Mouse (Mus musculus) embryonic facial prominence, embryonic 10.5 days (tissue): ENCODE measurements around the gene Hoxb8. TPM values are rescaled to one million over a fixed set of nuclear protein-coding genes. Genes with fewer than 3 reads are reported as not detected.

Source experiments
- DNase-seq: peaks from one replicate; pipeline ENCODE4 v3.0.0-alpha.2; 2017; ENCODE audit warnings: low spot score
- H3K27ac ChIP-seq: fragments of 300-500 bp; sonication (generic); replicated peaks from 2 replicates; pipeline ENCODE4 v1.5.1; 2016; ENCODE audit warnings: mild to moderate bottlenecking
- H3K27me3 ChIP-seq: fragments of 300-500 bp; sonication (generic); replicated peaks from 2 replicates; pipeline ENCODE4 v1.6.1; 2016; ENCODE audit warnings: low read depth, mild to moderate bottlenecking; ENCODE audit not compliant: poor library complexity, severe bottlenecking
- H3K36me3 ChIP-seq: fragments of 300-500 bp; sonication (generic); replicated peaks from 2 replicates; pipeline ENCODE4 v1.6.1; 2016; ENCODE audit warnings: mild to moderate bottlenecking, moderate library complexity
- H3K4me1 ChIP-seq: fragments of 300-500 bp; sonication (generic); 2 replicates; pipeline ENCODE4 v1.6.1; 2016
- H3K4me3 ChIP-seq: fragments of 300-500 bp; sonication (generic); 2 replicates; pipeline ENCODE4 v1.5.1; 2016; ENCODE audit warnings: mild to moderate bottlenecking, moderate library complexity
- H3K9me3 ChIP-seq: fragments of 300-500 bp; sonication (generic); 2 replicates; pipeline ENCODE4 v1.6.1; 2016; ENCODE audit warnings: mild to moderate bottlenecking
- WGBS: fragments of 180-500 bp; shearing (Covaris S2); methylation state at CpG from one replicate; pipeline ENCODE4 v1.1.7; 2016; 5-methylcytosine and 5-hydroxymethylcytosine counted together
- polyA plus RNA-seq: library from polyadenylated mRNA; unstranded; fragments of >200 nt; fragmentation: Nextera tagmentation; extraction: Ambion mirVana; gene quantifications from 2 replicates; pipeline ENCODE4 v1.2.1, GENCODE M21; 2016

Hoxb8 gene
- polyA plus RNA-seq, 1 experiment from 2014 or later: not detected

DNA sequence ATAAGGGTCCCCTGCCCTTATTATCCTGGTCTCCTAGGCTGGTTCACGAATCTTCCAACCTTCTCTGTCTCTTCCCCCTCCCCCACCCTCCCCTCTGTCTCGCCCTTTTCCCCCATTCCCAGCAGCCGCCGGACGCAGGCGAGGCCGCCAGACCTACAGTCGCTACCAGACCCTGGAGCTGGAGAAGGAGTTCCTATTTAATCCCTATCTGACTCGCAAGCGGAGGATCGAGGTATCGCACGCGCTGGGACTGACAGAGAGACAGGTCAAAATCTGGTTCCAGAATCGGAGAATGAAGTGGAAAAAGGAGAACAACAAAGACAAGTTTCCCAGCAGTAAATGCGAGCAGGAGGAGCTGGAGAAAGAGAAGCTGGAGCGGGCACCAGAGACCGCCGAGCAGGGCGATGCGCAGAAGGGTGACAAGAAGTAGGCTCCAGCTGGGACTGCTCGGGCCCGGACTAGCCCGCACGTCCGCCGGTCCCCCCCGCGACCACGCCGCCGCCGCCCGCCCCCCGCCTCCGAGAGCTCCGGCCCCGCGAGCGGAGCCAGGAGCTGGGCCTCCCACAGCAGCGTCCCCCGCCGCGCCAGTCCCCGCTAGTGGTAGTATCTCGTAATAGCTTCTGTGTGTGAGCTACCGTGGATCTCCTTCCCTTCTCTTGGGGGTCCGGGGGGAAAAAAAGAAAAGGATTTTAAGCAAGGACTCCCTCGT, 2.5 kb downstream of the Hoxb8 start:
- no peak overlapping the region for H3K27ac ChIP-seq
- under 1% methylated on average over 49 of the region's 49 CpGs for WGBS
- peaks cover 100% of the 10 kb centered on the region for H3K27me3 ChIP-seq
- DNase-seq: peak; percentile 72
- H3K36me3 ChIP-seq: no peaks in the 10 kb centered on the region
- peak overlapping the region; percentile 42 for H3K4me3 ChIP-seq
- H3K9me3 ChIP-seq: no peaks in the 10 kb centered on the region
- peaks cover 20% of the 10 kb centered on the region for H3K4me1 ChIP-seq

- Histone ChIP-seq H3K9me3 (no peaks in the 10 kb centered on the region), H3K4me1 (peaks cover 20% of the 10 kb centered on the region), H3K27ac (no peak overlapping the region), H3K27me3 (peaks cover 100% of the 10 kb centered on the region), H3K36me3 (no peaks in the 10 kb centered on the region), H3K4me3 (peak overlapping the region; percentile 42; the same call in 1 of the 2 replicates)
- no peak for DNase-seq
- WGBS: under 1% methylated on average over 36 of the region's 37 CpGs
These were observed 3.3 kb downstream of the Hoxb8 start for GRCm38 (mm10) chr11:96284774-96285734.

DNA sequence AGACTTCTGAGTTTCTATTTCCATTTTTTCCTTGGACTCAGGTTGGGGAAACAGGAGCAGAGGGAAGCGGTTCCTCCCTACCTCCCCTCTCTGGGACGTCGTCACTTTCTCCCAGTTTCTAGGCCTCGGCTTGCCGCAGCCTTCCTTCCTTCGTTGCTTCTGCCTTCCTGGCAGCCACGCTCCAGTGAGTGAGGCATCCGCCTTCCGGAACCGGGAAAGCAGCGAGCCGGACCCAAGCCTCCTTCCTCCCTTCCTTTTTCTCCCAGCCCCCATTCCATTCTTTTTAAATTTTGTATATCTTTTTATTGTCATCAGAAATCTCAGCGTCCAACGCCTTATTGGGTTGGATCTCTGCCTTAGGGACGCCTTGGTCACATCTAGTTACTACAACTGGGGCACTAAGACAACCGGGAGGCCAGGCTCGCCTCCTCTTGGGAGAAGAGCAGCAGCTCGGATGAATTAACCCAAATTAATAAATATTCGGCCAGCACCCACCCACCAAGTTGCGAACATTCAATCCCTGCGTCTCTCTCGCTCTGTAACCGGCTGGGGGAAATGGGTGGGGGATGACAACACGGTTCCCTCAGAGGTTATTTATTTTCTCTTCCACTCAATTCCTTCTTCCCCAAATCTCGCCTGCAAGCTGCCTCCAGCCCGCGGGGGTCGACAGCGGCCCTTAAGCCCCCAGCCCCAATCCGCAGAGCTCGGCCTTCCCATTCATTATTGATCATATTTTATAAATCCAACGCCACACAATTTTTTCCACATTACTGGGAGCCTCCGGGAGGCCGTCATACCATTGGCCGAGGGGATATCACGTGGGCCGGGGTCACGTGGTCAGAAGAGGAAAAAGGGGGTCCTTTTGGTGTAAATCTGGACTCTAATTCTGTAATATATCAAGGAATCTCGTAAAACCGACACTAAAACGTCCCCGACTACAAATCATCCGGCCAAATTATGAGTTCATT, 4.3 kb downstream of the Hoxb8 start, which contains the start of gene Hoxb7:
TSS of gene Hoxb7 (plus strand) at position 853 of the 968 bp plus-strand sequence.
- Histone ChIP-seq H3K9me3 (no peaks in the 10 kb centered on the region), H3K27me3 (peaks cover 100% of the 10 kb centered on the region), H3K27ac (no peak within 1 kb of the TSS), H3K36me3 (no peaks in the 10 kb centered on the region), H3K4me3 (peak within 1 kb of the TSS; percentile 39), H3K4me1 (peaks cover 20% of the 10 kb centered on the region)
- WGBS: 1% methylated on average over 43 of the region's 43 CpGs
- DNase-seq: no peak

DNA sequence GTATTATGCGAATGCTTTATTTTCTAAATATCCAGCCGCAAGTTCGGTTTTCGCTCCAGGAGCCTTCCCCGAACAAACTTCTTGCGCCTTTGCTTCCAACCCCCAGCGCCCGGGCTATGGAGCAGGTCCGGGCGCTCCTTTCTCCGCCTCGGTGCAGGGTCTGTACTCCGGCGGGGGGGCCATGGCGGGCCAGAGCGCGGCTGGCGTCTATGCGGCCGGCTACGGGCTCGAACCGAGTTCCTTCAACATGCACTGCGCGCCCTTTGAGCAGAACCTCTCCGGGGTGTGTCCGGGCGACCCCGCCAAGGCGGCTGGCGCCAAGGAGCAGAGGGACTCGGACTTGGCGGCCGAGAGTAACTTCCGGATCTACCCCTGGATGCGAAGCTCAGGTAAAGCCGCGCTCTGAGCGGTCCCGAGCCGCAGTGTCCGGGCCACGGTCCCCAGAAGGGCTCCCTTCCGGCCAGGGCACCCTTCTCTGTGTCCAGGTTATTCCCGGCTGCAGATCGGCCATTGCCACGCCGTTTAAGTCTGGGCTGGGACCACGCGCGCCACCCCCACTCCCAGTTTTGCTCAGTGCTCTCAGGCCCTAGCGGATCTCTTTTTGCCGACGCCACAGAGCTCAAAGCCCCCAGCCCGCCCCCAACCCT, 5.2 kb downstream of the Hoxb8 start:
- Histone ChIP-seq H3K27ac (no peak overlapping the region), H3K27me3 (peaks cover 100% of the 10 kb centered on the region), H3K36me3 (no peaks in the 10 kb centered on the region), H3K9me3 (no peaks in the 10 kb centered on the region), H3K4me1 (peaks cover 20% of the 10 kb centered on the region), H3K4me3 (peak overlapping the region; percentile 39)
- no peak for DNase-seq
- WGBS: under 1% methylated on average over 55 of the region's 55 CpGs

DNA sequence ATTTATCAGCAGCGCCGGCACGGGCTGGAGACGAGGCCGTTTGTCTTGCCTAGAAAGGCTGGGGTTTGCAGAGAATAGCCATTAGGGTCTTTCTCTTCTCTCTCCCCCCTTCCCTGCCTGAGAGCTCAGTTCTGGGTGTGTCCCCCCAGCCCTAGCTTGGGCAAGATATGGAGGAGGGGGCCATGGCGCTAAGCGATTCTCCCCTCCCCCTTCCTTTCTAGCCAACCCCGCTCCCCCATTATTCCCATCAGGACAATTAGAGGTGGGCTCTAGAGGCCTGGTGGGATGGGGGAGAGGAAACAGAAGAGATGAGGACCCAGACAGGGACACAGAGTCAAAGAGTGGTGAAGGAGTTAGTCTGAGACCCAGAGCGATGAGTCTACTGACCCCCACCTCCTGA, 5.7 kb downstream of the Hoxb8 start:
- DNase-seq: no peak
- WGBS: 3% methylated on average over 9 of the region's 9 CpGs
- H3K4me3 ChIP-seq: no peak overlapping the region

GRCm38 (mm10) chr11:96288455-96289221, 6.9 kb downstream of the Hoxb8 start:
- Histone ChIP-seq H3K4me1 (peaks cover 15% of the 10 kb centered on the region), H3K36me3 (no peaks in the 10 kb centered on the region), H3K4me3 (no peak overlapping the region), H3K27me3 (peaks cover 100% of the 10 kb centered on the region), H3K27ac (no peak overlapping the region), H3K9me3 (no peaks in the 10 kb centered on the region)
- DNase-seq: no peak
- 14% methylated on average over 1 of the region's 1 CpGs for WGBS

More for the DNA sequence above, 5.7 kb downstream of the Hoxb8 start:
- Histone ChIP-seq H3K27me3 (peaks cover 100% of the 10 kb centered on the region), H3K36me3 (no peaks in the 10 kb centered on the region), H3K4me1 (peaks cover 20% of the 10 kb centered on the region), H3K27ac (no peak overlapping the region), H3K9me3 (no peaks in the 10 kb centered on the region)

- Histone ChIP-seq H3K27ac (no peak overlapping the region), H3K4me3 (no peak overlapping the region), H3K36me3 (no peaks in the 10 kb centered on the region), H3K9me3 (no peaks in the 10 kb centered on the region), H3K4me1 (peaks cover 11% of the 10 kb centered on the region), H3K27me3 (peaks cover 100% of the 10 kb centered on the region)
- WGBS: 2% methylated on average over 21 of the region's 21 CpGs
- DNase-seq: no peak
These were observed 7.6 kb downstream of the Hoxb8 start for GRCm38 (mm10) chr11:96289293-96289692.

- peaks cover 100% of the 10 kb centered on the region for H3K27me3 ChIP-seq
- H3K27ac ChIP-seq: no peak overlapping the region
- DNase-seq: no peak
- H3K4me3 ChIP-seq: no peak overlapping the region
- WGBS: 7% methylated on average over 6 of the region's 6 CpGs
- no peaks in the 10 kb centered on the region for H3K36me3 ChIP-seq
- H3K4me1 ChIP-seq: peaks cover 8% of the 10 kb centered on the region; the same call in 1 of the 2 replicates
- H3K9me3 ChIP-seq: no peaks in the 10 kb centered on the region
These were observed 8.1 kb downstream of the Hoxb8 start for GRCm38 (mm10) chr11:96289837-96290236.

DNA sequence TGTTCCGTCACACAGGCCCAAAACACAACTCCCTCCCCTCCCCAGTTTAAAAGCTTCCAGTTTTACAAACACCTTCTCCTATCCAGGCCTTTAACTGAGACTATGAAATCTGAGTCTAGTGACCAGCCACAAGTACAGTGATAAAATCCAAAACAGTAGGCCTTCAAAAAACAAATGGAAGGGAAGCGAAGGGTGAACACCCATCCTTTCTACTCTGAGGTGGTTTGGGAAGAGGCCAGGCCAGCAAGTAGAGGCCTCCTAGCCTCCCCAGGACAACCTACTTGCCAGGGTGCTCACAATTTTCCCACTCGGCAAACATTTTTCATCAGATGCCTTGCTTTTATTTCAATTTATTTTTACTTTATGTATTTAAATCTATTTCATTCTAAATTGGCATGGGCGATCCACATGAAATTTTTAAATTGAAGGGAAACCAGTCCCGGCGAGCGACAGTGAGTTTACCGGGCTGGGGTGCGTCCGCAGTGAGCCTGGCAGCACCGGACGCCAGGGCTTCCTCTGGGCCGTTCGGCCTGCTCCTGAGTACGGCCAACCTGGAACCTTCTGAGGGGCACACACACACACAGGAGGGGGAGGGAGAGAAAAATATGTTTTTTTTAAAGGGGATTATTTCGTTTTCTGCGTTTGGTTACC, 9.1 kb downstream of the Hoxb8 start:
- WGBS: 2% methylated on average over 17 of the region's 17 CpGs
- no peak overlapping the region for H3K4me3 ChIP-seq
- peaks cover 5% of the 10 kb centered on the region; the same call in 1 of the 2 replicates for H3K4me1 ChIP-seq
- no peaks in the 10 kb centered on the region for H3K9me3 ChIP-seq
- H3K36me3 ChIP-seq: no peaks in the 10 kb centered on the region
- no peak for DNase-seq
- no peak overlapping the region for H3K27ac ChIP-seq
- H3K27me3 ChIP-seq: peaks cover 100% of the 10 kb centered on the region

DNA sequence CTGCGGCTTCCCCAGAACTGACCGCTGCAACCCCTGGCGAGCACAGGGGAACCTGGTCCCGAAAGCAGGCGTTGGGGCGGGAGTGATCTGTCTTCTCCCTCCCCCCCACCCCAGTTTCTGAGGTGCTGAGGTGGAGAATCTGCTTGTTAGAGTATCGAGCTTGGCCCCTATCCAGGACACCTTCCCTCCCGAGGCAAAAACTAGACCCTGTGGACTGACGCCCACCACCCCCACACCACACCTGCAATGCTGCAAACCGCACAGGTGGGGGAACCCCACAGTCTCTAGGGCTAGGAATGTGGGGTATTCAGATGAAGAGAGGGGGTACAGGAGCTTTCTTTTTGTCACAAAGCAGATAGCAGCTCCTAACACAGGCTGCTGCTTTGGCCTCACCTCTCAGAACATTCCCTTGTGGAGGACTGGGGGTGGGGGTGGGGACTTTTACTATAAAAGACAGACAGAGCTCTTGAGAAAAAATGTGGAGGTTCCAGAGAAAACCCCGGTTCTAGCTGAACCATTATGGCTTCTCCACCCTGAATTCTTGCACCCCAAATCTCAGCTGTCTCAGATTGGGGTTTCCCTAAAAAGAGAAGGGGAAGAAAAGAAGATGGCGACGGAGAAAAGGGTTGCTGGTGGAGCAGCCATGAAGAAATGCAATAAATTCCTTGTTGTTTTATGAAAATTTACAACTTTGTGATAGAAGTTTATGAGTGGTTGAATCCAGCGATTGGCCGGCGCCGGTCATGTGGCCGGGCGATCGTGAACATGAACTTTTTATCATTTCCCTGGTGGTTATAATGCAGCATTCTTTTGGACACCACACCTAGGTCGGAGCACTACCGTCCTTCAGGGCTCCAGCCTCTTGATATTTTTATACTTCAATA, 10.2 kb downstream of the Hoxb8 start, which contains the start of gene Hoxb6:
TSS of gene Hoxb6 (plus strand) at position 796 of the 884 bp plus-strand sequence.
- Histone ChIP-seq H3K27ac (no peak within 1 kb of the TSS), H3K4me1 (peaks cover 1% of the 10 kb centered on the region; the same call in 1 of the 2 replicates), H3K4me3 (no peak within 1 kb of the TSS), H3K36me3 (no peaks in the 10 kb centered on the region), H3K9me3 (no peaks in the 10 kb centered on the region), H3K27me3 (peaks cover 100% of the 10 kb centered on the region)
- WGBS: 2% methylated on average over 22 of the region's 22 CpGs
- no peak for DNase-seq
